In the genomic region with DNA sequence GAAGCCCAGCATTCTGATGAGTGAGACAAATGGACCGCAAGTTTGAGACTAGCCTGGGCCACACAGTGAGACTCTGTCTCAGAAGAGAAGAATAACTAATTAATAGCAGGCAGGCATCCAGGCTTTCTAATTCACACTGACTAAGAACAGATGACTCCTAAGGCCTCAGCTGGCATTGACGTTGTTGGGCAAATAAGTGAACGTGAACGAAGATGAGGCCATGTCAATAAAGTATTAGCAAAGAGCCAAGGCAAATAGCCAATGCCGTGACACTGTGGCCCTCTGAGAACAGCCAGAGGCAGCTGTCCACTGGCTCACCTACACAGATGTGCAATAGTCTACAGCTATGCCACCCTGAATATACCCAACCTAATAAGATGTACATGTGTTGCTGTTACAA, we compare ENCODE assay signal across 9 mouse cellular contexts. TPM values are rescaled to one million over a fixed set of nuclear protein-coding genes. Genes with fewer than 3 reads are reported as not detected.
DNase-seq lines count a peak whose midpoint lies in the region; ATAC-seq and TF ChIP-seq lines count a peak whose summit lies in the region.
"Had no signal": no experiment of that assay in that cellular context is flagged by ENCODE, and none has a peak within 500 bp of the region (broad histone marks: within the 10 kb centered on the region; RNA-seq: fewer than 3 reads in every experiment).

No protein-coding gene starts in this region.

- H3K36me3 ChIP-seq in hindbrain, embryonic 10.5 days, result no peaks in the 10 kb centered on the region
- H3K36me3 ChIP-seq in hindbrain, postnatal 0 days (ENCODE audit: insufficient read depth, low read length), result no peaks in the 10 kb centered on the region
- H3K36me3 ChIP-seq in megakaryocyte, embryonic 14.5 days (replicated peaks; ENCODE audit: low read length), result peaks cover 13% of the 10 kb centered on the region
- no peaks in the 10 kb centered on the region for H3K36me3 ChIP-seq in hindbrain, embryonic 16.5 days (ENCODE audit: control insufficient read depth, insufficient read depth, low read length)
- H3K36me3 ChIP-seq in small intestine, adult 2 months (ENCODE audit: control insufficient read depth, insufficient read depth, low read length), result no peaks in the 10 kb centered on the region

- no peak for ATAC-seq in hindbrain, postnatal 0 days
- no peak for ATAC-seq in megakaryocyte, adult 5-6 weeks (ENCODE audit: poor library complexity, severe bottlenecking)
- ATAC-seq in hindbrain, embryonic 16.5 days, result no peak
- no peak for ATAC-seq in monocyte, adult 5-6 weeks (replicated peaks; ENCODE audit: insufficient number of reproducible peaks, low FRiP score, low TSS enrichment, poor library complexity, severe bottlenecking)

- H3K9ac ChIP-seq in hindbrain, postnatal 0 days (replicated peaks; ENCODE audit: low read length), result no peak overlapping the region
- H3K9ac ChIP-seq in hindbrain, embryonic 16.5 days (ENCODE audit: low read depth, low read length), result no peak overlapping the region

- DNase-seq in hindbrain, embryonic 10.5 days (ENCODE audit: low spot score), result no peak
- no peak for DNase-seq in hindbrain, postnatal 0 days (ENCODE audit: low spot score)
- no peak for DNase-seq in left cerebral cortex, adult 2 months (ENCODE audit: extremely low spot score in 1 of 2, low spot score in 2 of 2)

- no peaks in the 10 kb centered on the region for H3K9me3 ChIP-seq in hindbrain, embryonic 10.5 days
- H3K9me3 ChIP-seq in hindbrain, postnatal 0 days (ENCODE audit: low read length), result no peaks in the 10 kb centered on the region
- H3K9me3 ChIP-seq in megakaryocyte, embryonic 14.5 days, result no peaks in the 10 kb centered on the region; the same call in 1 of the 2 replicates
- H3K9me3 ChIP-seq in hindbrain, embryonic 16.5 days (ENCODE audit: control insufficient read depth, low read length), result no peaks in the 10 kb centered on the region

- intact Hi-C loops in left cerebral cortex, adult 2 months (cut with DNase I), result loop anchor here (5.0 kb wide), 1 partner anchor 103 kb away; no protein-coding TSS in a partner anchor

- TF ChIP-seq CTCF in hindbrain, postnatal 0 days (IDR thresholded peaks at IDR 0.05; ENCODE audit: low read depth), result no peak
- no peak for TF ChIP-seq CTCF in small intestine, adult 2 months (IDR thresholded peaks at IDR 0.05; ENCODE audit: extremely low read depth, insufficient read length, insufficient replicate concordance, low read depth, low read length)
- no peak for TF ChIP-seq CTCF in left cerebral cortex, adult 2 months (IDR thresholded peaks at IDR 0.05)

- H3K4me2 ChIP-seq in hindbrain, postnatal 0 days (ENCODE audit: low read depth, low read length), result no peak overlapping the region
- H3K4me2 ChIP-seq in hindbrain, embryonic 16.5 days (ENCODE audit: low read length), result no peak overlapping the region

- no peak for TF ChIP-seq POLR2A in small intestine, adult 2 months (IDR thresholded peaks at IDR 0.05; ENCODE audit: low read depth, low read length)

- peaks cover 72% of the 10 kb centered on the region for H3K27me3 ChIP-seq in hindbrain, embryonic 10.5 days (ENCODE audit: insufficient read depth, poor library complexity, severe bottlenecking)
- peaks cover 2% of the 10 kb centered on the region; the same call in 1 of the 2 replicates for H3K27me3 ChIP-seq in hindbrain, postnatal 0 days (ENCODE audit: insufficient read depth, low read length)
- peaks cover 36% of the 10 kb centered on the region for H3K27me3 ChIP-seq in megakaryocyte, embryonic 14.5 days (replicated peaks)
- H3K27me3 ChIP-seq in hindbrain, embryonic 16.5 days (replicated peaks; ENCODE audit: control insufficient read depth, insufficient read depth, low read length), result peaks cover 18% of the 10 kb centered on the region
- H3K27me3 ChIP-seq in small intestine, adult 2 months (ENCODE audit: control insufficient read depth, insufficient read depth, low read length), result peaks cover 33% of the 10 kb centered on the region

- 71% methylated on average over 5 of the region's 5 CpGs for WGBS in hindbrain, embryonic 10.5 days
- 26% methylated on average over 5 of the region's 5 CpGs for WGBS in hindbrain, postnatal 0 days
- 43% methylated on average over 5 of the region's 5 CpGs for WGBS in hindbrain, embryonic 16.5 days
- 42% methylated on average over 5 of the region's 5 CpGs for WGBS in small intestine, adult 2 months

- no peak overlapping the region for H3K27ac ChIP-seq in hindbrain, embryonic 10.5 days
- H3K27ac ChIP-seq in hindbrain, postnatal 0 days, result no peak overlapping the region
- H3K27ac ChIP-seq in hindbrain, embryonic 16.5 days (ENCODE audit: low read depth, low read length), result peak overlapping the region; percentile 20; the same call in 1 of the 2 replicates
- peak overlapping the region; percentile 28; the same call in 1 of the 2 replicates for H3K27ac ChIP-seq in small intestine, adult 2 months (ENCODE audit: insufficient read depth, low read depth, low read length)
- no peak overlapping the region for H3K27ac ChIP-seq in left cerebral cortex, adult 2 months
- H3K27ac ChIP-seq: macrophage had no signal

- H3K4me3 ChIP-seq in hindbrain, embryonic 10.5 days, result peak overlapping the region; percentile 23
- H3K4me3 ChIP-seq in hindbrain, postnatal 0 days (ENCODE audit: low read length), result no peak overlapping the region
- H3K4me3 ChIP-seq in megakaryocyte, embryonic 14.5 days (replicated peaks), result peak overlapping the region; percentile 44
- peak overlapping the region; percentile 9; the same call in 1 of the 2 replicates for H3K4me3 ChIP-seq in hindbrain, embryonic 16.5 days (ENCODE audit: low read length)
- no peak overlapping the region for H3K4me3 ChIP-seq in small intestine, adult 2 months (ENCODE audit: low read depth, low read length)
- no peak overlapping the region for H3K4me3 ChIP-seq in left cerebral cortex, adult 2 months

- H3K4me1 ChIP-seq in hindbrain, embryonic 10.5 days (replicated peaks), result peaks cover 35% of the 10 kb centered on the region
- 0 out of 2 replicates have a peak, but pooled peaks cover 5% of the 10 kb centered on the region for H3K4me1 ChIP-seq in hindbrain, postnatal 0 days (ENCODE audit: insufficient read depth, low read length)
- H3K4me1 ChIP-seq in megakaryocyte, embryonic 14.5 days, result peaks cover 59% of the 10 kb centered on the region
- peaks cover 15% of the 10 kb centered on the region for H3K4me1 ChIP-seq in hindbrain, embryonic 16.5 days (ENCODE audit: control insufficient read depth, insufficient read depth, low read depth, low read length)
- peaks cover 5% of the 10 kb centered on the region for H3K4me1 ChIP-seq in small intestine, adult 2 months (ENCODE audit: control insufficient read depth, insufficient read depth, insufficient read length, low read length)

RNA-seq across cellular contexts. Expression of a gene that starts 2.9 kb away (rescaled TPM):
- 25.8 and 26.3 TPM in 2 replicates for polyA plus RNA-seq in hindbrain, embryonic 10.5 days (2016; fragmentation: Nextera tagmentation; extraction: Ambion mirVana)
- total RNA-seq in hindbrain, postnatal 0 days (2014; rRNA removed), result 20.1 and 24.6 TPM in 2 replicates
- polyA plus RNA-seq in hindbrain, postnatal 0 days (2015; fragmentation: Nextera tagmentation; extraction: Ambion mirVana), result 12.9 TPM in 2 replicates
- polyA plus RNA-seq in megakaryocyte, embryonic 14.5 days (2012; ENCODE audit: insufficient read depth, low replicate concordance), result 0.45 TPM in 1 of 2 replicates, not detected in the other
- total RNA-seq in megakaryocyte, adult 5-6 weeks (2015), result 0.07 TPM in 1 of 2 replicates, not detected in the other
- total RNA-seq in megakaryocyte, adult 5-6 weeks (2017), result 0.07 TPM in 1 of 2 replicates, not detected in the other
- 21.7 and 28.6 TPM in 2 replicates for polyA plus RNA-seq in hindbrain, embryonic 16.5 days (2015; fragmentation: Nextera tagmentation; extraction: Ambion mirVana)
- polyA plus RNA-seq in small intestine, adult 2 months (2012; rRNA removed), result 2.8 and 4.5 TPM in 2 replicates
- total RNA-seq in monocyte, adult 5-6 weeks (2017), result not detected in 3 replicates
- 1 to 10 TPM; 4.6 to 6.2 TPM for total RNA-seq in left cerebral cortex, adult 2 months (2021)

Comparison
In these comparisons a context has a peak if more than half of its experiments do, and no peak if none do; other contexts are left out.
1. H3K27ac ChIP-seq: peak in hindbrain, embryonic 16.5 days (single experiment) and small intestine, adult 2 months (single experiment); none in hindbrain, embryonic 10.5 days (single experiment), hindbrain, postnatal 0 days (single experiment) and left cerebral cortex, adult 2 months (single experiment).
2. H3K4me3 ChIP-seq: peak in hindbrain, embryonic 10.5 days (single experiment), megakaryocyte, embryonic 14.5 days (single experiment) and hindbrain, embryonic 16.5 days (single experiment); none in hindbrain, postnatal 0 days (single experiment), small intestine, adult 2 months (single experiment) and left cerebral cortex, adult 2 months (single experiment).